Mouse (Mus musculus): ENCODE measurements around the gene Lmntd1.

DNA sequence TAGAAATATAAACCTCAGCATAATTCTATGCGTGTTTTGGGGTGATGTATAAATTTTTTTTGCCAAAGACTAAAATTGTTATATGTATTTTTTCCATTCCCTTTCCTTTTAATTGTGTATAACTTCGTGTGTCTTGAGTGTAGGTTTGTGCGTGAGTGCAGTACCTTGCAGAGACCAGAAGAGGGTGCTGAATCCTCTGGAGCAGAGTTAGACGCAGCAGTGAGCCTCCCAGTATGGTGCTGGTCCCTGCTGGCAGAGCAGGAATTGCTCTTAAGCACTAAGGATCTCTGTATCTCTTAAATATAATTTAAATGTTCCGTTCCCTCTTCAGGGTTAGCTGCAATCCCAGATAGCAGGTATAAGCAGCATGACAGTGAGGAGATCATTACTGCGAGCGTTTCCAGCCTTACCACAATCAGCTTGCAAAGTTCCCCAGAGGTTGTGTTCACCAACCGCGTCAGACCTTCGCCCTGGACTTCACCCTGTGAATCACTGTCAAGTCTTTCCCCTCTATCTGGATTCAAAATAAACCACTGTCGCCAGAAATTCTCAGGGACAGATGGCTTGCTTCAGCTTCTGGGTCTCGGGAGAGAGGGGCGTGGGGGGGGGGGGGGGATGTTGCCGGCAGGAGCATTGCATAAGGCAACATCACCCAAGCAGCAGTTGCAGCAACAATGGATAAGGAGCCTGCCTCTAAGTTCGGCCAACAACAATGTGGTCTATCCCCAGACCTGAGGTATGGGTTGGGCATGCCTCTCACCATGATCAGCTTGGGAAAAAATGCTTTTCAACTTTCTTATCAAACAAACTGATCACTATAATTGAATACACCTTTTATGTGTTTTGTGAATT lies 42.8 kb upstream of the Lmntd1 start:
- TF ChIP-seq GATA1 (IDR thresholded peaks at IDR 0.05; ENCODE audit: borderline replicate concordance, low read length), result no peak
- no peak for TF ChIP-seq FLI1 (IDR thresholded peaks at IDR 0.05; ENCODE audit: low read length)
